Mouse (Mus musculus) frontal cortex, postnatal 25 days (tissue): ENCODE measurements around the gene Mcu.

Experiments used
- DNase-seq, 2 experiments: peaks; one replicate each; pipeline ENCODE4 v3.0.0; 2022; ENCODE audit warnings: low spot score in 2 of 2

Mcu gene

DNA sequence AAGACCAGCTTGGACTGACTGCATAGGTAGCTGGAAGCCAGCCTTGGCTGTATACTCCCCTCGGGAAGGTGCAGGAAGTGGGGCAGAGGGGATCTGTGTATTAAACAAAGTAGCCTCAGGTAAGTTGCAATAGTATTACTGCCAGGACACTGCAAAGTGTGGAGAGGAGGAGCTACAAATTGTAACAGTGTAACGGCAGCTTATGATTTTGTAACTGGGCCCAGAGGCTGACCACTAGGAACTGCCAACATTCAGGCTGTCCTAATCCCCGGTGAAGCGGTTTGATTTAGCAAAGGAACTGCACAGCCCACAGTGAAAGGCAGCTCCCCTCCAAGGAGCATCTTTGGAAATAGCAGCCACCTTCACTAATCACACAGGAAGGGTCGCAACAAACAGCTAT is 3.2 kb downstream of the Mcu start:
- no peak for DNase-seq

DNA sequence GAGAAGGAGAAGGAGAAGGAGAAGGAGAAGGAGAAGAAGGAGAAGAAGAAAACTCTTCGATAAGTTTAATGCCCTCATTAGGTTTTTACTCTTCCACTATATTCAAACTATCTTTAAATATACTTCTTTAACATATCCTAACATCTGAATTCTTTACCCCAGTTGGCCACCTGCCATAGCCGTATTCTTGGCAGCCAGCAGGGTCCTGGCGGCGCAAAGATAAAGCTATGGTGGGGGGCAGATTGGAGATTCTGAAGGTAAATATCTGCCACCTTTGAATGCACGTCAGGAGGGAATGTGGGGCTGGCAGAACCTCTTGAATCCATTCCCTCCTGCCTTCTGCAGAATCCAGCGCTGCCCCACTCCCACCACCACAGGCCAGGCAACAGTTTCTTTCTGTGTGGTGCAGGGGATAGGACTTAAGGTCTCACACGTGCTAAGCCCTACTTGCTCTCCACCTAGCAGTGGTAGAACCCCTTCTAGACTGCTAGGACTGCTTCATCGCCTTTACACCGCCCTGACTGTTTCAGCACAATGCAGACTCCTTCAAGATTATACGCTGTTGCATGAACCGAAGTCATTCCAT is 11.5 kb downstream of the Mcu start:
- DNase-seq: no peak

DNA sequence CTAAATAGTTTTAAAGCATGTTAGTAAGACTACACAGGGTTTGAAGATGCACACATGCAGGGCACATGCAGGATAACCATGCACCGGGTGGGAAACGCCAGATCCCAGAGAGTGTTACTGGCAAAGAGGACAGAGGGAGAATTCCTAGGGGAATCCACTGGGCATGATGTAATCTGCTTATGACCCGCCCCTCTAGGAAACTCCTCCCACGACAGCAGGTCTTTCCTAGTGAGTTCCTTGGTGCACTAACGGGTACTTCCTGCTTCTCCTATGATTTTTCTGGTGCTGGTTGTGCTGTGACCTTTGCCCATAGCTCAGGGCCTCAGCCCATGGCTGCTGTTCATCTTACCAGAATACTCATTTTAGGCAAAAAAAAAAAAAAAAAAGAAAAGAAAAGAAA is 12.6 kb downstream of the Mcu start:
- DNase-seq: no peak

DNA sequence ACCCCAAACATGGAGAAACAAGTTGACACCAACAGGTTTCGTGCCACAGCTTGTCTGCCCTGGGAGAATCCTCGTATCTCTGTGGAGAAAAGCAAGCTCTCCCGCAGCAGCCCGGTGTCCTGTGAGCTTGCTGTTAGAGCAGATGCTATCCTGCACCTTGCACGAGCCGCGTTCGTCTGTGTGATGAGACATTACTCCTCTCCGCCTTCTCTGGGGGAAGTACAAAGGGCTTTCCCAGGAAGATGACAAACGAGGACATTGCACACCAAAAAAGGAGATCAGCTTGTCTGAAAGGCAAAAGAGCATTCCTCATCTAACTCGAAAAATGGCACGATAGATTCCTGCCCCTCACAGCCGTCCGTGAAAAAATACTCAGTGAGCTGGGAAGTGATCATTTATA is 13.6 kb downstream of the Mcu start:
- no peak for DNase-seq

DNA sequence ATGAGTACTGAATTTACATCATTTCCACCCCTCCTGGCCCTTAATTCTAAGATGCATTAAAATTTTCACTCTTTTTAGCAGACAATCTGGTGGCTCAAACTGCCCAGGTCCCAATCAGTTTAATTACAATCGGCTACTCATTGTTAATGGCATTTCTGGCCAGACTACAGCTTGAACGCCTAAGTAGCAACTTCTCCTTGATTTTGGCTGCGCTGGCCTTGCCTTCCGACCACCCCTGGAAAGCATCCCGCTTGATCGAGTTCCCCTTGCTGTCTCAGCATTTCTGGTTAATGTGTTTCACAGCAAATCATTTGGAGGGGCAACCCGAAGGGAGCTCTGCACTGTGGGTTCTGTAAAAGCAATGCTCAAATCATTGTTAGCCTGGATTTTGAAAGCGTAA is 14.4 kb downstream of the Mcu start:
- no peak for DNase-seq

DNA sequence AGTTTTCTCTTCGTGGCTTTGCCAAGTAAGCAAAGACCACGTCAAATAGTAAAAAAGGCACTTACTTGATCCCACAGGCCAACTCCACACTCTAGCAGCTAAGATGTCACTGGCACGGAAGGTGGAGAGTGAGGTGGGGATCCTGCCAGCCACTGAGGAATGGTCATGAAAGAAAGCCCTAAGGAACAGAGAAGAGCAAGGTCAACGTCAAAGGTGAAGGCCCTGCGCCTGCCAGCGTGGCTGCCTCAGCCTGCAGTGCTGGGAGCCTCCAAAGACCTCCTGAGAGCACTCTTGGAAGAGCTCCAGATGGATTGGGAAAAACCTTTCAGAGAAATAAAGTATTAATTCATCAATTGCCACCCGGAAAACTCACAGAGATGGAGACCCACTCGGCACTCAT is 16.0 kb downstream of the Mcu start:
- no peak for DNase-seq

DNA sequence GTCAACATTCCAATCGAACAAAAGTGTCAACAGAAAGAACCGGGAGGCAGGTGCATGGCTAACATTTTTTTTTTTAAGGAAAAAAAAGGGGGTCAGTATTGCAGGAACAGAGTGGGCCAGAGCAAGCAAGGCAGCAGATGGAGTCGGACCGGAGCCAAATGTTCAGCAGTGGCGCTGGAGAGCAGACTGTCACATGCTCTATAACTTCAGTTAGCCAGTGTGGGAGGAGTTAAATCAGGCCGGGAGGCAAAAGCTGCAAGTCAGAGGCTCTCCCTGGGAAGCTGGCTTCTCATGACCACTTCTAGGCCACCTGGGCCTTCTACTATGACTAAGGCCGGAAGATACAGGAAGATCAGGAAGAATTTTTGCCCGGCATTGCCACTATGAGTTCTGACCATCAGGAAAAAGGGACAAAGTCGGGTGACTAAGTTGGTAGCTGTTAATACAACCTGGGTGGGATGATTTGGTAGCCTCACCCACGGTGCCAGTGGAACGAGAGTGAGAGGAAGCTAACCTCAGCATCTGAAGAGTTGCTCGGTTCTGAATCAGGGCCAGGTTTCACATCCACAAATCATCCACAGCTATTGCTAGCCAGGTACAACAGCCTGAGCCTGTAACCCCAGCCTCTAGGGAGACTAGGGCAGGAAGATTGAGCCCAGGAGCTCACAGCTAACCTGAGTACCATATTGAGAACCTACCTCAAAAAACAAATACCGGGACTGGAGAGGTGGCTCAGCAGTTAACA is 22.5 kb downstream of the Mcu start:
- peak; percentile 31 to 47 for DNase-seq

DNA sequence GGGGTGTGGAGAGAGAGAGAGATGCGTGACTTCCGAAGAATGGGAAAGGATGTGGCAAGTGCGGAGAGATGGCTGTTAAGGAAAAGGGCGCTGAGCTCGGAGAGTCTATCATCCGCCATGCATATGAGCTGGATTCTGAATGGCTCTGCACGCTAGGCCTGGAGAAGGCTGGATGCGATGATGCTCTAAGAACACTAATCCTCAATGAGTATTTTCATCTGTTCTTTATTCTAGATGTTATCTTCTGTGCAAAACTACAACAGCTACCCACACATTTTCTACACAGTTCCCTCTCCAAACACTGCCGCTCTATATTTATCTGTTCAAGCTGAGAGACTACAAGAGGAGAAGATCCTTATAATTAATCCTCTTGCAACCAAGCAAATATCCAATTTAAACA is 25.9 kb downstream of the Mcu start:
- DNase-seq: no peak

DNA sequence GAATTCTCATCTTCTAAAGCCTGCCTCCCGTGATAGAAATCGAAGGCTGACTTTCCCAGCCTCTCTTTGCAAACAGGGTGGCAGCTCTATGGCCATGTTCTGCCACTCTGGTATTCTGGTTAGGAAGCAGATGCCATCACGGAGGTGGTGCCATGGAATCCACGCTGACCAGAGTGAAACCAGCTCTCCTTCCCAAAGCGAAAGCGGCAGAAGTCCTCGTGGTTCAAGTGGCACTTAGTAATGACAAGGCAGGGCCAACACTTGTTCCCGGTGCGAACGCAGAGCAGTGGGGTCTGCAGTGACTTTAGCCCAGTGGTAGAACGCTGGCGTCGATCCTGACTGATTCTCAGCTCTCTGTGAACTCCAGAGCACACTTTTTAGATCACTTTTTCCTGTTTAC is 26.6 kb downstream of the Mcu start:
- no peak for DNase-seq

DNA sequence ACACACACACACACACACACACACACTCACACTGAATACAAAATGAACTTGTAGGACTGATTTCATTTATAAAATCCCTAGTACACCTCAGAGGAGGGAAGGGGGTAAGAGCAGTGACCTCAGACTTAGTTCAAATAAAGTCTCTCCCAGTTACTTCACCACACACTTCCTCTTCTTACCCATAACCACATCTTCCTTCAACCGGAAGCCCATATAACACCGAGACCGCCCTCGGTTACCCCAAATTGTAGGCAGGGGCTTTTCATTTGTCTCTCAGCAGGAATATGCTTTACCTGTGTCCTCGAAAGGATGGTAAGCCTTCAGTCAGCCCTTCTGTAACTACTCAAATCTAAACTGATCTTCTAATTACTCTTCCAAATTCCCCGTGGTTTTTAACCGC is 27.1 kb downstream of the Mcu start:
- DNase-seq: no peak

DNA sequence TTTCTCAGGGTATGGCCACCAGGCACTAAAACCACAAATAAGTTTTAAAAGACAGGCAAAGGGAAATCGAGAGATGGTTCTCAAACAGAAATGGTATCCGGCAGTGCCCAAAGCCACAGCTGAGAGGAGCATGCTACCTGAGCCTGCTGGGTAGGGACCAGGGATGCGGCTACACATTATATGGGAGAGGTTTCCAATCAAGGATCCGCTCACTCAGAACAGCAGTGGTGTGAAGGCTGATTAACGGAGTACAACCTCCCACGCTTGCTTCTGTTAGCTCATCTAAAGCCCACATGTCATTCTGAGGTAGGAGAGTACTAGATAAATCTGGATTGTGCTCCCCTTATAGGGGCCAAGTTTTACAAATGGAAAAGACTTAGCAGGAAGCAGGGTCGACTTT is 28.4 kb downstream of the Mcu start:
- DNase-seq: no peak

DNA sequence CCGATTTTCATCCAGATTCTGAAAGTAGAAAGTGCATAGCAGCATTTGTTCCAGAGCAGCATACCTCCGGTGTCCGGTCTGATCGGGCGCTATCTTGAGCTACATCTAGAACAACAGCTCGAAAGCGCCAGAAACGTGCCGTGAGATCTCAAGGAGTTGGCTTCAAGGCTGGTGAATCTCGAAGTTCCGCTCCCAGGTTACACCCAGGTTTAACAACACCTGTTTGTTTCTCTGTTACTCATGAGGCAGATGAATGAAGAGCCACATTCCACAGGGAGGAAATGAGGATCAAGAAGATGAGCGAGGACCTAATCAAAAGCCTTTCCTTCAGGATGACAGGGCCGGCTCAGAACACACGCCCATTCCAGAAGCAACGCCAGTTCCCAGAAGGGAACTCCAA is 29.7 kb downstream of the Mcu start:
- no peak for DNase-seq

DNA sequence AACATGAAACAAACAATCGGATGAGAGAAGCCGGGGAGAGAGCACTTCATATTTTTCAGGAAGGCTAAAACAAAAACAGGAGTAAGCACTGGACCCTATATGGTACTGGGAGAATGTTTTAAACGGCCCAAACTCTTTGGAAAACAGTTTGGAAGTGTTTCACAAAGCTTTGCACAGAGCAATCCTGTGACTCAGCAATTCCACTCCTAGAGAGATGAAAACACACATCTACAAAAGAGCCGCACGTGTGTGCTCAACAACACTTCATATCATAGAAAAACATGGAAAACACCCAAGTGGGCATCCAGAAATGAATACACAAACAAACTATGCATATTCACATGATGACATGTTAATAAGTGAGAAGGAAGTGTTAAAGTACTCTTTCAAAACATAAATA is 30.9 kb downstream of the Mcu start:
- no peak for DNase-seq

DNA sequence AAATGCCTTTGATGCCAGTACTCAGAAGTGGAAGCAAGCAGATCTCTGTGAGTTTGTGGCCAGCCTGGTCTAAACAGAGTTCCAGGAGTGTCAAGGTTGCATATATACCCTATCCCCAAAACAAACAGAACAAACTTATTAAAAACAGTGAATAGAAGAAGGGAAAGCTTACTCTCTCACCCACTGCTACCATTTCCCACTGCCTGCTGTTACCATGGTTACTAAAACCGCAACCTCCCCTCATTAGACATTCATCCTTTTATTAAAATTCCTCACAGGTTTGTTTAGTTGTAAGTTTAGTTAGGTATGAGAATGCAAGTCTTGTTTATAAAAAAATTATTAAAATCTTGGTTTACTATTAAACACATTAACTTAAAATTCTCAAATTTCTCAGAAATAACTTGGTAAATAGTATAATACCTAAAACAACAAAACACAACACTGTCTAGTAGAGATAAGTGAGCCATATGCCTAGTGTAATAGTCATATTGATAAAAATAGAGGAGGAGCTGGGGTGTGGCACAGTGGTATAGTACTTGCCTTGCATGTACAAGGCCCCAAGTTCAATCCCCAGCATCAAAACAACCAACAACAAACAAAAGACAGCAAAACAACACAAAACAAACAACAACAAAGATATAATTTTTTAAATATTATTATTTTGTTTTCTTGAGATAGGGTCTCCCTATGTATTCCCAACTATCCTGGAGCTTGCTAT is 34.5 kb downstream of the Mcu start:
- no peak for DNase-seq

DNA sequence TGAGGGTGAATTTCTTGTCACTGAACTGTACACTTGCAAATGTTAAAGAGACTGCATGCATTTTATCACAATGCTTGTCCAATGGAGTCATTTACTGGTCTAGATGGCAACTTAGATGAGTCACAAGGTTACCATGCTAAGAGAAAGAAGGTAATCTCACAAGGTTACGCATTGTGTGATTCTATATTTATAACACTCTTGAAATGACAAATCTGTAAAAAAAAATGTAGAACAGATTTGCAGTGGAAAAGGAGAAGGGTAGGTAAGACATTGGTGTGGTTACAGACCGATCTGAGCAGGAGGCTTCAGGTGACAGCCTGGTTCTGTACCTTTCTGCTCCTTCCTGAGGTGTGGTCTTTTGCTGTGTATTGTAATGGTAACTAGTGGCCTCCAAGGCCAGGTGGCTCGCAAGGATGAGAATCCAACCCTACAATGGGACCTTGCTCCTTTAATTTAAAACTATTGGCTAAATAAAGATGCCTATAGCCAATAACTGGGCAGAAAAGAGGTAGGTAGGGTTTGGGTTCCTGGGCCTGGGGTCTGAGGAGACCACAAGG is 35.8 kb downstream of the Mcu start:
- no peak for DNase-seq

DNA sequence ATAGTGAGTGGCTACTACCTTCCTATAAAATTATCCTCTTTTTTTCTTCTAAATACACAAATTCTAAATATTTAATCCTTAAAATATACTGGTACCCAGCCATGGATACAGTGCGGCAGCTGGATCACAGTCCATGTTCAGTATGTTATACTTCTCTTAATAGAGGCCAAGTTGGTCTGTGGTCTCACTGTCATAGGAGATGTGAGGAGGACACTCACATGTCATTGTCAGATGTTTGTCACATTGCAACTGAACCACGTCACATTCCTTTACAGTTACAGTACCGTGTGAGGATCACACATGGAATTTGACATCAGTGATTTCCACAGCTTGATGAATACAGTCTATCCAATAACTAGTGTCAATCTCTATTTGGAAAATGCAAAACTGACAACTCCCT is 36.8 kb downstream of the Mcu start:
- DNase-seq: no peak

DNA sequence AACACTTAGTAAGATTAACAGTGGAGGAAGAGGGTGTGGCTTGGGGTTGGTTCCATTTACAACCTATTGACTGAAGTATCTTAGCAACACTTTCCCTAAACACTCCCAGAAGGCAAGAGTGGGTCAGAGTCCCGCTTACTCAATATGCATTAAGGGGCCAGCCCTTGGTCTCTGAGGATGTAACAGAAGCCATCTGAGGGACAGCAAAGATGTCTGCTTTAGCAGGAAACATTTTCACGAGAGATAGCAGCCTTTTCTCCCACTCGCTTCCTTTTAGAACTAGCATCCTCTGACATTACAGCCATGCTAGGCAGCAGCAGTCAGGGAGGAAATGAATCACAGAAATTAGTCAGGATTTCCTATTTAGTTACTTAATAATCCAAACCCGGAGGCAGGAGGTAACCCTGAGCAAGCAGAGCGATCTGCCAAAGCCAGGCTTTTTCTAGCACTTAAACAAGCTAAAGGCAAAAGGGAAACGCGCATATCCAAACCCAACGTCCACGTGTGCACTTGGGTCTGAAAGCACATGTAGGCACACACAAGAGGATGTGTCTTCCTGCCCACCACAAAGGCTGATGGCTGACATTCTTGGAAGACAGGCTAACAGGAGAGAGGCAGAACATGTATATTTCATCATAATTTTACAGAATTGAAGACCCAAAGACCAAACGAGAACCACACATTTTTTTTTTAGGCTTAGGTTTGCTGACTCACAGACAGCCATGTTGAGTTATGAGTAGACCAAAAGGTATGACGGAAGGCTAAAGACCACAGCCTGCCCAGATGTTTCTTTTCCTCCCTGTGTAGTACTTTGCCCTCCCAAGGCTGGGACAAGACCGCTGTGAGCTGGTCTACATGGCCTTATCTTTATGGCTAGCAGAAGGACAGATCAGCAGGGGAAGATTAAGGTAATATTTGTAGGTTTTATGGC is 38.4 kb downstream of the Mcu start:
- no peak for DNase-seq

DNA sequence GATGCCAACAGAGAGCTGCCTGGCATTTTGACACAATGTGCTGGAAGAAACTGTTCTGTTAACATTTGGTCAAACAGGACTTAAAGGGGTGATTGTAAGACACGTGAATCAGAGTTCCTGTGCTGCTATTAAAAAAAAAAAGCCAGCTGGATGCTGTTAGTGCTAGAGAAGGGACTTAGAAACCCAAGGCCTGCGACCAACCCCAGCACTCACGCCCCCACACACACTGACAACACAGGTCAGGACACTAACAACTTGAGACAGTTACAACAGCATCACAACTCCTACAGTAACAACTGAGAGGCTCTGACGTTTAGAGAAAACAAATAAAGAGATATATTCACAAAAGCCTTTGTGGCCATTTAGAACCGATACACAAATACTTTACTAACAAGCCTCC is 40.2 kb downstream of the Mcu start:
- DNase-seq: no peak

DNA sequence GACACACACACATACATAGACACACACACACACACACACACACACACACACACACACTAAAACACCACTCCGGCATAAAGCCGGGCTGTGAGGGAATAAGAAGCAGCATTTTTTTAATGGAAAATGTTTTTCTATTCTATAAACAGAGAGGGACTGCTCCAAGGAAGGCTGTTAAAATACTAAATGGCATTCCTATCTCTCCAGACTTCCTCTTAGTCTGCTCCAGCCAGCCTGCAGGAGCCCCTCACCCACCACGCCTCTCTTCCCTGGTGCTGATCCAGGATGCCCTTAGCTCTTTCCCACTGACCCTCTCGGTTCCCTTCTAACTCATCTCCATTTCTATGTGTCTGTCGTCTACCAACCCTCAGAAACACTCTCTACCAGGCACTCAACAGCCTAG is 44.5 kb downstream of the Mcu start:
- no peak for DNase-seq

DNA sequence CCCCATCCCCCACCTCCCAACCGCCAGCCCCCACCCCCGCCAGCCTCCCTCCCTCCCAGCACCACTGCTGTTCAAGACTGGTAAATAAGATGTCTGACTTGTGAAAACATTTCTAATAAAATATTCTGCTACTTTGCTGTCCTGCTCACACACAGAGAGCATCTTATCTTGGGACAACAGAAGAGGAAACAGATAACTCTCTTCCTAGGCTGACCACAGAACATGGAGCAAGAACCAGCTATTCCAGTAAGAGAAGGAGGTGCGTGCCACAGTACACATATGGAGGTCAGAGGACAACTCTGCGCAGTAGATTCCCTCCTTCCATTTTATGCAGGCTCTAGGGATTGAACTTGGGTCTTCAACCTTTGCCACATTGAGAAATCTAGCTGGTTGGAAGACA is 45.2 kb downstream of the Mcu start:
- DNase-seq: no peak

DNA sequence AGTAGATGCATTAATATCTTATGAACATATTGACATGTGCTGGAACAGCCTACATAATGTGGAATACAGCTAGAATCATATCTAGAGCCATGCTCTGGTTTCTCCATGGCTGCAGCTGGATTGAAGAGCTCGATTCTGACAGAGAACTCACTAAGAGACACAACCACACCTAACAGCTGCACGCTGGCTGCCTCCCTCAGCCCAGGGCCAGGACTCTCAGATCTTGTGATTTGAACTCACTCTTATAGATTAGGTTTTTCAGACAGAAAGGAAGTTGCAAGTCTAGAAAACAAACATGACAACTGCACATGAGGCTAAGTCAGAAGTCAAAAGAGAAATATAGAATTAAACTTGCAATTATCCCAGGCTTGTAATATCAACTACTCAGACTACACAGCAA is 45.7 kb downstream of the Mcu start:
- DNase-seq: no peak

DNA sequence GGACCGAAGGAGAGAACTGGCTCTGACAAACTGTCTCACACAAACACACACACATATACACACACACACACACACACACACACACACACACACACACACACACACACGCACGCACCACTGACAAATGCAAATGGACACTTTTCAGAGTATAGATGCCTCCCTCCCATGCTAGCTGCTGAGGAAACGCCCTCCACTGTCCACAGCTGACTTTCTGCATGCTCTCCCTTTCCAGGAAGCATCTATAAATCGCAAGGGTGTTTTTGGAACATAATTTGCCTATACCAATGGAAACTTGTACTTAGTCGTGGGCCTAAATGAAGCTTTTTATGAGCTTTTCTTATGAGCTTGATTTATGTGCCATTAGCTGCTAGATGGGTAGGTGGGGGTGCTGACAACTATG is 46.1 kb downstream of the Mcu start:
- no peak for DNase-seq
